Mouse (Mus musculus): Measurements from ENCODE around the gene Kbtbd4. TPM values are rescaled to one million over a fixed set of nuclear protein-coding genes. Genes with fewer than 3 reads are reported as not detected.

The Kbtbd4 gene
- total RNA-seq, 1 experiment = 19.0 TPM

- in situ Hi-C loops (cut with MboI; ENCODE audit: low sequenced_read_pairs in 2 of 2, unreplicated experiment in 2 of 2) = no loop called here
- Histone ChIP-seq H3K36me3 (ENCODE audit: control insufficient read depth, insufficient read depth, low read length, poor library complexity, severe bottlenecking) (no peaks in the 10 kb centered on the region), H3K4me1 (ENCODE audit: control insufficient read depth in 2 of 2, insufficient read depth in 2 of 2, low read length in 2 of 2, poor library complexity in 1 of 2) (peaks cover 1 to 5% of the 10 kb centered on the region in 2 experiments; a peak in 2 of 4 replicates), H3K4me3 (ENCODE audit: insufficient read depth in 1 of 2, low read depth in 1 of 2, low read length in 2 of 2, poor library complexity in 1 of 2, severe bottlenecking in 1 of 2) (peak overlapping the region; percentile 43 to 47; a peak in 3 of 4 replicates), H3K27ac (ENCODE audit: insufficient read depth, low read depth, low read length, poor library complexity, severe bottlenecking) (no peak overlapping the region), H3K9me3 (ENCODE audit: control insufficient read depth, insufficient read depth, low read depth, low read length) (no peaks in the 10 kb centered on the region), H3K9ac (ENCODE audit: insufficient read depth, low read depth, low read length, poor library complexity, severe bottlenecking) (no peak overlapping the region)
- no peak for DNase-seq (ENCODE audit: low read depth, low spot score)
- TF ChIP-seq MAFK (IDR thresholded peaks at IDR 0.05; ENCODE audit: insufficient read depth, low read depth, low read length) (no peak), ZC3H11A (IDR thresholded peaks at IDR 0.05; ENCODE audit: borderline replicate concordance, low read depth, low read length) (no peak), HCFC1 (IDR thresholded peaks at IDR 0.05; ENCODE audit: borderline replicate concordance, insufficient read depth, low read length) (no peak), CHD2 (IDR thresholded peaks at IDR 0.05; ENCODE audit: low read depth, low read length) (no peak), ZNF384 (IDR thresholded peaks at IDR 0.05; ENCODE audit: low read depth, low read length) (no peak)
Measured at GRCm38 (mm10) chr2:90939750-90940149, 35.2 kb downstream of the Kbtbd4 start.

DNA sequence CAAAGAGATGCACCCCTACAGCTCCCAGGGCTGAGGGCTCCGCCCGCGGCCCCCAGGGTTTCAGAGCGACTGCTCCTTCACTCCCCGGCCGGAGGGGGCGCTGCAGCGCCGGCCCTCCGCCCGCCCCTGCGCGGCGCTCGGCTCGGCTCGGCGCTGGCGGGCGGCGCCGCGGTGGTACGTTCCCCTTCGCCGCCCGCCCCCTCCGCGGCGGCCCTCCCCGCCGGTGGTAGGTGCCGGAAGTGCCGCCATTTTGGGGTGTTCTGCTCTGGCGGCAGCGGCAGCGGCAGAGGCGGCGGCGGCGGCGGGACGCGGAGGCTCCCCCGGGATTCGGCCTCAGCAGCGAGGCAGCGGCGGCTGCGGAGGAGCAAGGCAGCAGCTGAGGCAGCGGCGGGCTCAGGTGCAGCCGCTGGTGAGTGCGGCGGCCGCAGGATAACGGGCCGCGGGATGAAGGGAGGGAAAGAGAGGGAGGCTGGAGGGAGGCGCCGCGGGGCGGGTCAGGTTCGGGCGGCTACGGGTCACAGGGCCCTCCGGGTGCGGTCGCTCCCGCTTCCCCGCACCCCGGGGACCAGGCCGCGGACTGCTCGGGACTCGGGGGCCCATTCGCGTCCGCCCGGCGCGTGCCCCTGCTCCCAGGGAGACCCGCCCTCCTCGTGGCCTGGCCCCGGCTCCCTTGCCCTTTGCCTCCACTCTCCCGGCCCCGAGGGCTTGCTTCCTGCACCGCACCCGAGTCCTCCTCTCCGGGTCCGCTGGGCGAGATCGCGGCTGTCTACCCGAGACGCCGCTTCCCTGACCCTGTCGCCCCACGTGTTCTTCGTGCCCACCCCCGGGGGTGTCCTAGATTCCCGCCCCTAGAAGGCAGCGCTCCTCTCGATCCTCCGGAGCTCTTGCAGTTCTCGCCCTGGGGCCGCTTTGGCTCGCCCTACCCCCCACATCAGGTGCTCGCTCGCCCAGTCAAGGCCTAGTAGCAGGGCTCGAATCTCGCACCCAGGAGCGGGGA is 36.0 kb downstream of the Kbtbd4 start, which contains the start of gene Celf1:
Celf1 (plus strand) TSS at position 150 of the 997 bp plus-strand sequence.
- H3K4me1 ChIP-seq (ENCODE audit: control insufficient read depth in 2 of 2, insufficient read depth in 2 of 2, low read length in 2 of 2, poor library complexity in 1 of 2) = peaks cover 1 to 5% of the 10 kb centered on the region in 2 experiments; a peak in 2 of 4 replicates
- in situ Hi-C loops (cut with MboI; ENCODE audit: low sequenced_read_pairs in 2 of 2, unreplicated experiment in 2 of 2) = no loop called here
- peak within 1 kb of the TSS; percentile 94 to 97 for H3K4me3 ChIP-seq (ENCODE audit: insufficient read depth in 1 of 2, low read depth in 1 of 2, low read length in 2 of 2, poor library complexity in 1 of 2, severe bottlenecking in 1 of 2)
- TF ChIP-seq ZC3H11A (IDR thresholded peaks at IDR 0.05; ENCODE audit: borderline replicate concordance, low read depth, low read length) (no peak), HCFC1 (IDR thresholded peaks at IDR 0.05; ENCODE audit: borderline replicate concordance, insufficient read depth, low read length) (peak; percentile 26; the same call in 1 of the 2 replicates), CHD2 (IDR thresholded peaks at IDR 0.05; ENCODE audit: low read depth, low read length) (no peak; the same call in 1 of the 2 replicates)
- H3K27ac ChIP-seq (ENCODE audit: insufficient read depth, low read depth, low read length, poor library complexity, severe bottlenecking) = peak within 1 kb of the TSS; percentile 84
- H3K9me3 ChIP-seq (ENCODE audit: control insufficient read depth, insufficient read depth, low read depth, low read length) = no peaks in the 10 kb centered on the region
- peak within 1 kb of the TSS; percentile 94 for H3K9ac ChIP-seq (ENCODE audit: insufficient read depth, low read depth, low read length, poor library complexity, severe bottlenecking)
- peak; percentile 51 for DNase-seq (ENCODE audit: low read depth, low spot score)
- H3K36me3 ChIP-seq (ENCODE audit: control insufficient read depth, insufficient read depth, low read length, poor library complexity, severe bottlenecking) = no peaks in the 10 kb centered on the region

DNA sequence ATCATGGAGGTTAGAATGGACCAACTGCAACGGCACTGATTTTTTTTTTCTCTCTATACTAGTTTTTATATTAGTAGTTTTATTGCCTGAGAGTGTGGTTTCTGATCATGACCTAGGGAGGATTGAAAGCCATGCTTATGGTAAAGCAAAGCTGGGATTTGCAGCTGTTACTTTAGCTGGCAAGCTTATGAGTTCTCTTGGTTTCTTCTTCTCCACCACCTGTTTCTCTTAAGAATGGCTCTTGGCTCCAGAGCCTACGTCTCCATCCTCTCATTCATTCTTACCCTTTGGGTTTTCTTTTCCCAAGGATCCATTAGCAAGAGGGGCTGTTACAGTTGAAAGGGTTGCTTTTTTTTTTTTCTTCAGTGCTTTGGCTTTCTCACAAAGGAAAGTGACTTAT is 37.2 kb downstream of the Kbtbd4 start:
- Histone ChIP-seq H3K9ac (ENCODE audit: insufficient read depth, low read depth, low read length, poor library complexity, severe bottlenecking) (no peak overlapping the region), H3K4me1 (ENCODE audit: control insufficient read depth in 2 of 2, insufficient read depth in 2 of 2, low read length in 2 of 2, poor library complexity in 1 of 2) (peaks cover 1 to 7% of the 10 kb centered on the region in 2 experiments; a peak in 3 of 4 replicates), H3K9me3 (ENCODE audit: control insufficient read depth, insufficient read depth, low read depth, low read length) (no peaks in the 10 kb centered on the region), H3K27ac (ENCODE audit: insufficient read depth, low read depth, low read length, poor library complexity, severe bottlenecking) (no peak overlapping the region), H3K4me3 (ENCODE audit: insufficient read depth in 1 of 2, low read depth in 1 of 2, low read length in 2 of 2, poor library complexity in 1 of 2, severe bottlenecking in 1 of 2) (peak overlapping the region in 1 of 2 experiments; percentile 97; a peak in 2 of 4 replicates), H3K36me3 (ENCODE audit: control insufficient read depth, insufficient read depth, low read length, poor library complexity, severe bottlenecking) (no peaks in the 10 kb centered on the region)
- no peak for DNase-seq (ENCODE audit: low read depth, low spot score)
- in situ Hi-C loops (cut with MboI; ENCODE audit: low sequenced_read_pairs in 2 of 2, unreplicated experiment in 2 of 2) = no loop called here
- TF ChIP-seq HCFC1 (IDR thresholded peaks at IDR 0.05; ENCODE audit: borderline replicate concordance, insufficient read depth, low read length) = no peak
- TF ChIP-seq ZNF384 (IDR thresholded peaks at IDR 0.05; ENCODE audit: low read depth, low read length) = no peak
- no peak for TF ChIP-seq CHD2 (IDR thresholded peaks at IDR 0.05; ENCODE audit: low read depth, low read length)
- no peak for TF ChIP-seq MAFK (IDR thresholded peaks at IDR 0.05; ENCODE audit: insufficient read depth, low read depth, low read length)
- no peak for TF ChIP-seq ZC3H11A (IDR thresholded peaks at IDR 0.05; ENCODE audit: borderline replicate concordance, low read depth, low read length)

DNA sequence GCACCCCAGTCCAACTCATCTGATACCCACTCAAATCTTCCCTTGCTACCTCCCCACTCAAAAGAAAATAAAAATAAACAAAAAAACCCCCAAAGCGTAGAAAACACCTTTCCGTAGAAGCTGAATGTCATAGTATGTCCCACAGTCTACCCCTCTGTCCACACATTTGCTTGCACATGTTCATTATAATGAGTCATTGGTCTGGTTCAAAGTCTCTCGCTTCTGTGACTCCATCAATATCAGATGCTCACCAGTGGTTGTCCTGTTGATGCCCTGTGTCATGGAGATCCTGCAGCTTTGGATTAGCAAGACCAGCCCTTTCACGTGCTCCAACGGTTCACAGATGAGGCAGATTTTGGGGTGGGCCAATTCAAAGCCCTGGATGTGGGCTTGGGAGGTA is 45.6 kb downstream of the Kbtbd4 start:
- in situ Hi-C loops (cut with MboI; ENCODE audit: low sequenced_read_pairs in 2 of 2, unreplicated experiment in 2 of 2) = no loop called here
- TF ChIP-seq ZNF384 (IDR thresholded peaks at IDR 0.05; ENCODE audit: low read depth, low read length) (no peak), ZC3H11A (IDR thresholded peaks at IDR 0.05; ENCODE audit: borderline replicate concordance, low read depth, low read length) (no peak), MAFK (IDR thresholded peaks at IDR 0.05; ENCODE audit: insufficient read depth, low read depth, low read length) (no peak), CHD2 (IDR thresholded peaks at IDR 0.05; ENCODE audit: low read depth, low read length) (no peak), HCFC1 (IDR thresholded peaks at IDR 0.05; ENCODE audit: borderline replicate concordance, insufficient read depth, low read length) (no peak)
- H3K9ac ChIP-seq (ENCODE audit: insufficient read depth, low read depth, low read length, poor library complexity, severe bottlenecking) = no peak overlapping the region
- no peak overlapping the region for H3K4me3 ChIP-seq (ENCODE audit: insufficient read depth in 1 of 2, low read depth in 1 of 2, low read length in 2 of 2, poor library complexity in 1 of 2, severe bottlenecking in 1 of 2)
- H3K4me1 ChIP-seq (ENCODE audit: control insufficient read depth in 2 of 2, insufficient read depth in 2 of 2, low read length in 2 of 2, poor library complexity in 1 of 2) = peaks cover 2 to 8% of the 10 kb centered on the region in 2 experiments; a peak in 2 of 4 replicates
- H3K36me3 ChIP-seq (ENCODE audit: control insufficient read depth, insufficient read depth, low read length, poor library complexity, severe bottlenecking) = no peaks in the 10 kb centered on the region; the same call in 1 of the 2 replicates
- no peaks in the 10 kb centered on the region for H3K9me3 ChIP-seq (ENCODE audit: control insufficient read depth, insufficient read depth, low read depth, low read length)
- no peak overlapping the region for H3K27ac ChIP-seq (ENCODE audit: insufficient read depth, low read depth, low read length, poor library complexity, severe bottlenecking)
- DNase-seq (ENCODE audit: low read depth, low spot score) = no peak

Data from ES-E14 (cell line).